Mouse (Mus musculus) gastrocnemius, postnatal 25 days (tissue): ENCODE data around the gene Mettl21a. TPM values are rescaled to one million over a fixed set of nuclear protein-coding genes. Genes with fewer than 3 reads are reported as not detected.
A peak's percentile ranks its signal among the peaks of the same experiment; 100 is the strongest.
"Not testable (repeated sequence)": the region's sequence is repeated elsewhere in the genome, so short reads cannot be mapped to it uniquely, and the experiment has no call there.

ENCODE experiments used
- DNase-seq: peaks from one replicate; pipeline ENCODE4 v3.0.0; 2022
- long read RNA-seq, 2 experiments: library from polyadenylated mRNA; stranded (forward); transcript quantifications; one replicate each; pipeline ENCODE4 v2.0.0; 2021
- total RNA-seq, 2 experiments: library from RNA; stranded (reverse); gene quantifications; 1 replicate in 1 of 2; 2 replicates in 1 of 2; pipeline ENCODE4 v1.2.3; 2021

The Mettl21a gene
- total RNA-seq: 1 to 10 TPM; 7.8 to 9.3 TPM
- long read RNA-seq, experiment 1, transcript Mettl21a-202 (4 exons, 2,030 nt): major isoform, 6 of 12 reads
- long read RNA-seq, experiment 1, partial matches to known transcripts: 0 of 12 reads
- long read RNA-seq, experiment 1, other reads (novel, unspliced or antisense): 4 of 12 reads
- long read RNA-seq, experiment 2, transcript Mettl21a-202 (4 exons, 2,030 nt): major isoform, 11 of 15 reads
- long read RNA-seq, experiment 2, partial matches to known transcripts: 0 of 15 reads
- long read RNA-seq, experiment 2, other reads (novel, unspliced or antisense): 2 of 15 reads

DNA sequence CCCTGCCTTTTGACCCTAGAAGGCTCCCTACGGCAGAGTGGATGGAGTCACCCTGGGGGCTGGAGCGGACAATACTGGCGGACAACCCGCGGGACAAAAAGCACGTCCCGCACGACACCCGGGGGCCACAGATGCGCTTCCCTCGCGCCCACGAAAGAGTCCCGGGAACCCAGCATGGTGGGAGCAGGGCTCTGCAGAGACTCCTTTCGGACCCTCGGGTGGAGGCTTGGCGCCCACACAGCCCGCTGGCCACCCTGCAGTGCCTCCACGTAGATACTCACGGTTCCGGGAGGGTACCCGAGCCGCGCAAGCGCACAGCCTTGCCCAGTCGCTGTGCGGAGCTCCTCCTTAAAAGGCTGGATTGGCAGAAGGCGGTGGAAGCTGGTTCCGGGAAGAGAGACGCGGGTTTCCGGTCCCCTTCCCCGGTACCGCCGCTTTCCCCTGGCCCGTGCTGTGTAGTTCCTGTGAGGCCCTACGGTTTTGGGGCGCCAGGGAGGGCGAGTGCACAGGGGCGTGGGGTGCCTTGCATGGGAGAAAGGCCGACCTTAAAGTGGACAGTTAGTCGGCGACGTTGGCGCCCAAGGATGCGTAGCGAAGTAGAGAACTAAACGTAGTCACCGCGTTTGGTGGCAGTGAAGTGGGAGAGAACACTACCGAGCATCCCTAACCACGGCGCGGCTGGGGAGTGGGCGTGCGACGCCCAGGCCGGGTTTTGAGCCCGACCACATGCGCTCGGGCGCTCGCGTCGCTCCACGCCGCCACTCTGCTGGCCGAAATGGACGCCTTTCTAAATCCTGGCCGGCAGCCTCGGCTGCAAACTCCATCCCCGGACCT, at the start of gene Mettl21a:
TSS of gene Mettl21a (minus strand) at position 362 of the 834 bp plus-strand sequence.
- DNase-seq: peak; percentile 92

DNA sequence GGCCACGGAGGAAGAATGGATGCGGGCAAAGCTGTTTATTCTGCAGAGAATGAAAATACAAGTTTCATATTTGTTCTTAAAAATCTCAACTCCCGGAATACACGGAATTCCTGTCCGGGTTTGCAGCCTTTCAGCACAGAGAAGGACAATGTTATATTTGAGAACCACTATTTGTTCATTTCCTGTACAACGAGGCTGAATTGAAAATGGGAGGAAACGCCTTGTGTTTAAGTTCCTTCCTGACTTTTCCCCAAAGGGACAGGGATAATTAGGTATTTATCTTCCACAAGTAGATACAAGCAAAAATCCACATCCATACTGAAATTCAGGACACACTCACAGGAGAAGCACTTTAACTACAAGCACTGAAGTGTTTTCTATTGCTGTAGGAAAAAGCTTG, 41.8 kb upstream of the Mettl21a start:
- no peak for DNase-seq

DNA sequence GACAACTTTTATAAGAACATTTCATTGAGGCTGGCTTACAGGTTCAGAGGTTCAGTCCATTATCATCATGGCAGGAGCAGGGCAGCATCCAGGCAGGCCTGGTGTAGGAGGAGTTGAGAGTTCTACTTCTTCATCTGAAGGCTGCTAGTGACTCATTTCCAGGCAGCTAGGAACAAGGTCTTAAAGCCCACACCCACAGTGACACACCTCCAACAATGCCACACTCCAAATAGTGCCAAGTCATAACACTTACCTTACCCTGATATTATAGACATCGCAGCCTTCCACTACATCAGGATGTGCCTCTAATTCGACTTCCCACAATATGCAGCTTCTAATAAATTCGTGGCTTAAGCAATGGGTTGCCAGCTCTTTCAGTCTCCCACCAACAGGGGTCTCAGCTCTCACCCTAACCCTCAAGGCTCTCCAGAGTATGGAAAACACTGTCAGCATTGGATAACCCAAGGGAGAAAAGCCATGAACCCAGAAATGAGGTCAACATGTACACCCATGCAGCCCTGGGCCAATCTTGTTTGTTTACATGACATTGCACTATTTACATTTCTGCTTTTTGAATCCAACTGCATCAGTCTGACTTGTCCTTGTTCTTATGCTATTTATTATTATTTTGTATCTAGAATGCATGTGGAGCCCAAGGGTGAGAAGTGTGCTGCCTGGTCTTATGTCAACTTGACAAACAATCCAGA, 39.5 kb upstream of the Mettl21a start:
- DNase-seq: no peak

DNA sequence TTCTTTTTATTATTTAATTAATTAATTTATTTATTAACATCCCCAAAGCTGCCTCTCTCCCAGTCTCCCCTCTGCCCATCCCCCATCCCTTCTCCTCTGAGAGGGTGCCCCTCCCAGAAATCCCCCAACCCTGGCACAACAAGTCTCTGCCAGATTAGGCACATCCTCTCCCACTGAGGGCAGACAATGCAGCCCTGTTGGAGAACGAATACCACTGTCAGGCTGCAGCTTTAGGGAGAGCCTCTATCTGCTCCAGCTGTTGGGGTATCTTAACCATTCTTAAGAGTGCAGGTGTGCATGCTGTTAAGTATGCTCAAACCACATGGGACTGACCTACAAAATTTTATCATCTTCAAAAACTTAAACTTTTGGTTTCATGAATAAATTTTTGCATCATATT, 38.4 kb upstream of the Mettl21a start:
- DNase-seq: no peak

DNA sequence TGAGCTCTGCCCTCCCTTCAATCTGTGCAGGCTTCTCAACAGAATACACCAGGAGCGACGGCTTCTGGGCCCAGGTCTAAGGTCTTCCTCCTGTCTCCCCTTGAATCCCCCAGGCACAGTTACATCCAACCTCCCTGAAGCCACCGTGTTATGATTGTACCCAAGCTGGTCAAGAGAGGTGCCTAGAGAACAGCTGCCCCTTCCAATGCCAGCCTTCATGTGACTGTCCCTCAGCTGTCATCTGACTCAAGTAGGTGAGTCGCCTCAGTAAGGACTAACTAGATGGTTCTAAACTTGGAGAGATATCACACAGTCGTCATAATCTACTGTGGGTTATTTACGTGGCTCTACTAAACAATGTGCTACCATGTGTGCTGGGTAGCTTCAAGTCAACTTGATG, 36.7 kb upstream of the Mettl21a start:
- DNase-seq: no peak

DNA sequence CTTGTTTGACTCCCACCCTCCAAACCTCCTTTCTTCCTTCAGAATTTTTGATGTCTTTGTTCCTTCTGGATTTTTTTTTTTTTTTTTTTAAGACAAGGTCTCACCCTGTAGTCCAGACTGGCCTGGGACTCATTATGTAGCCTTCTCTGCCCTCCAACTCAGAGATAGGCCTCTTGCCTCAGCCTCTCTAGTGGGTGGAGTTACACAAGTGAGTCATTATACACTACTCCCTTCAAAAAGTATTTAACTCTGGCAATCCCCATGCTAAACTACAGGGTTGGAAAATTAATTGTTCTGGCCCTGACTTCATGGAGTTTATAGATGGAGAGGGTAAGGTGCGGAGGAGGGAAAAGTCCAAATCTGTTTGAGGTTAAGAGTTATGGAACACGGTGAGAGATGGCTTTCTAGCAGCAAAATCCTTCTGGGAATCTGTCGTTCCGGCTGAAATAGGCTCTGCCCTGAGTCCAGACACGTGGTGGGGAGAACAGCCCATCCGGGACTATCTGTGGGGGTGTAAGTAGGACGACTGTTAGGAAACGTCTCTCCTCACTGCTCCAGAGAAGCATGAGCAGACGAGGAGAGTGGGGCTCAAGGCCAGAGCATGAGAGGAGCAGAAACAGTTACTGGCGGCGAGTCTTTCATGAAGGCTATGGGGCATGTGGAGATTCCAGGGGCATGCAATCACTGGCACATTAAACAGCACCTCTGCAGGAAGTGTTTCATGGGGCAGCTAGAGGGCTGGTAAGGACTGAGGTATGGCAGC, 32.5 kb upstream of the Mettl21a start:
- DNase-seq: peak; percentile 9

DNA sequence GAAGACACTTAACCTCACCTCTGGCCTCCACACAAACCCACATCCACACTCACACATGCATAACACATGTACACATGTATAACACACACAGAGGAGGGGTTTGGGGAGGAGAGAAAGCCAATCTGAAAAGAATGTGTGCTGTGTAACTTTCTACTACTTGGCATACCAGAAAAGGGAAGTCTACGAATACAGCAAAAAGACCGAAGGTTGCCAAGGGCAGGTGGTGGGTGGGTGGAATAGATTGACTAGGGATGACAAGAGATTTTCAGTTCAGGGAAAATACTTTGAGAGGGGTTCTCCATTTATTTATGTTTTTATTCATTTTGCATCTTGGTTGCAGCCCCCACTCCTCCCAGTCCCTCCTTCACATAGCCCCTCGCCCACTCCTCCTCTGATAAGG, 27.5 kb upstream of the Mettl21a start:
- DNase-seq: no peak

DNA sequence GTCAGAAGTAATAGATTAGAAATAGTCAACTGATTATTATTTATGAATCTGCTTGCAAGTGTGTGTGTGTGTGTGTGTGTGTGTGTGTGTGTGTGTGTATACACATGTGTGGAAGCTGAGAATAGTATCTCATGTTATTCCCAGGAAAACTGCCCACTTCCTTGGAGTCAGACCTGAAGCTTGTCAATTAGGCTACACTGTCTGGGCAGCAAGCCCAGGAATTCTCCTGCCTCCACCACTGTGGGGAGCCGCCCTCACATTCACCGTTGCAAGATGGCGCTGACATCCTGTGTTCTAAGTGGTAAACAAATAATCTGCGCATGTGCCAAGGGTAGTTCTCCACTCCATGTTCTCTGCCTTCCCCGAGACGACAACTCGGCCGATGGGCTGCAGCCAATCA, 25.5 kb upstream of the Mettl21a start:
- not testable (repeated sequence) for DNase-seq

DNA sequence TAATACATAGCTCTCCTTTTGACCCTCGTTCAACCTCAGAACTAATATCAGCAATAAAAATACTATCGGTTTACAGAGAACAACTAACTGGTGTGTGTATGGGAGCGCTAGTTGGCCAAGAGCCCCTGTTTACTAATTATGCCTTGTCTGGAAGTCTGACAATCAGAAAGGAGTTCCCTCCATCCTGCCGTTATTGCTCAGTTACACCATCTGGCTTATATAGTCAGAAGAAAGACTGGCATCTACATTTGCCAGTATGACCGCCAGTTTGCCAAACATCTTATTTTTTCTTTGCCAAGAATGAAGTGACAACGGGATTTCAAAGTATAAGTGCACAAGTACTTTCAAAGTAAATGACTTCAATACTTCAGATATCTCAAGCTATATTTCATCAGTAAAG, 24.0 kb upstream of the Mettl21a start:
- no peak for DNase-seq

DNA sequence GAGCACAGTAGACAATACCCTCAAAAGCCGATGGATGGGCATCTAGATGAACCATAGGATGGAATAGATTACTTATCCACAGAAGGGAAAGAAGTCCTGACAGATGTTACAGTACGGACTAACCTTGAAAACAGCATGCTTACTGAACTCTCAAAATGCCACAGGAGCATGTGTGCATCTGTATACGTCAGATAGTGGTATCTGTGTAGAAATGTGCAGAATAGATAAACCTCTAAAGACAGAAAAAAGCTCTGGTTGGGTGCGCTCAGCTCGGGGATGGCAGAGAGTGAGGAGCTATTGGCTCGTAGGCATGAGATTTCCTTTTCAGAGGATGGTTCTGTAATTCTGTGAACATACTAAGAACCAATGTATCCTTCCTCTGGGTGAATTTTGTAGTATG, 22.2 kb upstream of the Mettl21a start:
- no peak for DNase-seq

DNA sequence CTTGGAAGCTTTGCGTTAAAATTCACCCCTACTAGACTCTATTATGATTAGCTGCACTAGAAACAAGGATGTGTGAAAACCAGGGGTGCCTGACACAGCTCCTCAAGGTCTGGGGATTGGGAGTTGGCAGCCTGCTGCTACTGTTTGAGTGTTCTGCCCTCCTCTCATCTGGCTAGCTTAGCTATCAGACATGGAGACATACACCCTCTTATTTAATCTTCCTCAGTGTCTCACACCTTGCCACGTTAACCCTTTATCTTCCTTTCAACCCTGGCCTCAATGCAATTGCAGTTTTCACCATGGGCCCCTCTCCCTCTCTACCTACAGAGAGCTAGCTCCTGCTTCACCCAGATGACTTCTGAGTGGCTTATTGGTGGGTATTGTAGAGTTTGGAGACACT, 18.6 kb upstream of the Mettl21a start:
- no peak for DNase-seq

DNA sequence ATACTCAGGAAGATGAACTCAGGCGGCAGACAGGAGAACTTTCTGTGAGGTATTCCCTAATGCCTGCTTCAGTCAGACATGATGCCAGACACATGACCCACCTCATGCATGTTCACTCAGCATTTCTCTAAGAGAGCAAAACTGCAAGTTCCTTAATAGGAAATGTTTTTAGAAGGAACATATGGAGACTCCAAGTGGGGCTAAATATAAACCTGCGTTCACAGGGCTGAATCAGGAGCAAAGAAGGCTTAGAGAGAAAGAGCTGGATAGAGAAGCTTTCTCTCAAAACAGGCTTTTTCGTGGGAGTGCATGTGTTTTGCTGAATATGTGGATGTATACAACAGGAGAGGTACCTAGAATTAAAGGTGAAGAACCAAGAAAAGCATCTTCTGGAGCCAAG, 16.2 kb upstream of the Mettl21a start:
- no peak for DNase-seq

DNA sequence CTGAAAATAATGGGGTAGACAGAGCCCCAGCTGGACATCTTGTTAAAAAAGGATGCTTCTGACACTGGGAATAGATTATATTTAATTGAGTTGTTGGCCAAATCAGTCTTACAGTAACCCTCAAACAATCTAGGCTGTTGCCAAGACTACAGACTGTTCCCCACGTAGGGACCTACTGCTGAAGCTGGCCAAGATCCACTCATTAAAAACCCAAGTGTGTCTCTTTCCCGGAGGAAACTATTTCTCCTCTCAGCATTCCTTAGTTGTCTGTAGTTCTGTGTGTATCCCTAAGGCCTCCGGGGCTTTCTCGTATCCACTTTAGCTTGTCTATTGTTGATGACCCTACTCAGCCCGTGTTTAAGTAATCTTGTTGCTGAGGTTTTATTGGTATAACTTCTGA, 14.5 kb upstream of the Mettl21a start:
- no peak for DNase-seq

DNA sequence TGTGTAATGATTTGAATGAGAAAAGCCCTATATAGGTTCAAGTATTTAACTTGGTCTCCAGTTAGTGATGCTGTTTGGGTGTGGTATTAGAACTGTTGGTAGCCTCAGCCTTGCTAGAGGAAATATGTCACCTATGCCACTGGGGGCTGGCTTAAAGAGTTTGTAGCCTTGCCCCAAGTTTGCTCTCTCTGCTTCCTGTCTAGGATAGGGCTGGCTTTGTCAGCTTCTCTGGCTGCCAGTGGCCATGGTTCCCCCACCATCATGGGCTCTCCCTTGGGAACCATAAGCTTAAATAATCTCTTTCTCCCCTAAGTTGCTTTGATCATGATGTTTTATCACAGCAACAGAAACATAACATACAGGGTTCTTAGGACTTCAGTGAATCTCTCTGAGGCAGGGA, 8.2 kb upstream of the Mettl21a start:
- DNase-seq: no peak

DNA sequence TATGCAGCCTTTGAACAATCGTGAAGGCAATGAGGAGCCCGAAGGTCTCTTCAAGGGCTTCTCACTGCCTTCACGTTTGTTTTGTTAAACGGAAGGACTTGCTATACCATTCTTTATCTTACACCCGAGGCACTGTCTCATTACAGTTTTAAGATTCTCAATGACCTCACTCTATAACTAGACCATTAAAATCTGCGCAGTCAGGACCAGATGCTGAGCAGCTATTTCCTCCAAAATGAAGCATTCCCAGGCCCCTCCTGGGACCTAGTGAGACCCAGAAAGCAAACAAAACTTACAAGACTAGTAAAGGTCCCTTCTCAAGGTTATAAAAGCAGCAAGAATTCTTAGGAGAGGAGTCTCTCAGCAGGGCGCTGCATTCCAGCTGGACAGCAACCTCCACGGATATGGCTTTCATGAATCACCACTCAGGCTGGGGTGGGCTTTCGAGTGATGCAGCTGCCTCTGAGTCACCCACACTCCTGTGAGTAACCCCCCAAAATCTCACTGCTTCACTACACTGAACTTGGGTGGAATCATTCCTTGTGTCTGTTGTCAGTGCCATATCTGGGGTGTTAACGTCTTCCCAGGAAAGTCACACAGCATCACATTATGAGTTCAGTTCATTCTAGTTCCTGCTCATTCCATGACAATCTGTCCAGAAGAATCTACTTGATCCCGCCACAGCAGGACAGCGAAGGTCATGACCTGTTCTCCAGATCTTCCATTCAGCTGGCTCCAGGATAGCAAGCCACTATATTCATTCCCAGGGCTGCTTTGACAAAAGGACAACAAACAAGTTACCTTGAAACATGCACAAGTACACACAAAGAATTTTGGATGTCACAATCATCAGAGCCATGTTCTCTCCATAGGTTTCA, 6.8 kb upstream of the Mettl21a start:
- DNase-seq: no peak

DNA sequence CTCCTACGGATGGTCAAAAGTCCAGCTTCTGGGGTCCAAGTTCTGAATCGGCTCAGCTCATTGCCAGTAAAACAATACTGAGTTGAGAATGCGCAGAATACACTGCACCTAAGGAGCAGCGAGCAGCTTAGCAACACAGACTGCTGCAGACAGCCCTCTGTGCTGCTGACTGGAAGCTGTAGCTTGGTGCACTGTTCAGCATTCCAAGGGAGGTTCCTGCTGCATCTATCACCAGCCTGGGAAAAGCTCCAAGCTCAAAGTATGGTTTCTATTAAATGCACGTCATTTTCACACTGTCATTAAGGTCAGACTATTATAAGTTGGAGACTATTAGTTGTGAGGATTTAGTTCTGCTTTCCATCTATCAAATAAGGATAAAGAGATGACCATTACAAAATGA, 4.1 kb upstream of the Mettl21a start:
- DNase-seq: no peak

DNA sequence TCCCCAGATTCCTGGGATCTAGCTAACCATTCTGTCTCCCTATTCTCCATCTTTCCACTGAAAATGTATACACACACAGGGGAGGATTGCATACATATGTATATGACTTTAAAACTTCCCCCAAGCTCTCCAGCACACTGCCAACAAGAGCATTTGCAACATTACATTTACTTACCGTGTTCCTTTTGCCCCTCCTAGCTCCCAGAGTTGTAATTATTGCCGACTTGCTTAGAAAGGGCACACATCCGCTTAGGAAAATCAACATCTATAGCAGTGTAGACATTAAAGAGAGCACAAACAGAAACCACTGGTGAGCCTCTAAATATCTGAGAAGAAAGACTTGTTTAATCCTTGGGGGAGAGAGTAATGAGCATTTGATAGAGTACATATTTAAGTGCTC, 1.2 kb upstream of the Mettl21a start:
- no peak for DNase-seq

DNA sequence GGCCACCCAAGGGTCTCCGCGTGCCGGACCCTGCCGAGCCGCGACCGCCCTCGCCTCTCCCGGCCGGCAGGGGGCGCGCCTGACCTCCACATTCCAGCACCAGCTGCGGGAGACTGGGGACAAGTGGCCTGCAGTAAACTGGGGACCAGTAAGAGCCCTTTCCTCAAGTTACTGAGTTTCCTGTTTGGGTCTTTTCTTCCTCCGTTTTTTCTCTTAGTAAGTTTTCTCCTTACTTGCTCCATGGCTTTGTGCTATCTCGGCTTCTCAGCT, 608 bp upstream of the Mettl21a start:
- DNase-seq: peak; percentile 79

DNA sequence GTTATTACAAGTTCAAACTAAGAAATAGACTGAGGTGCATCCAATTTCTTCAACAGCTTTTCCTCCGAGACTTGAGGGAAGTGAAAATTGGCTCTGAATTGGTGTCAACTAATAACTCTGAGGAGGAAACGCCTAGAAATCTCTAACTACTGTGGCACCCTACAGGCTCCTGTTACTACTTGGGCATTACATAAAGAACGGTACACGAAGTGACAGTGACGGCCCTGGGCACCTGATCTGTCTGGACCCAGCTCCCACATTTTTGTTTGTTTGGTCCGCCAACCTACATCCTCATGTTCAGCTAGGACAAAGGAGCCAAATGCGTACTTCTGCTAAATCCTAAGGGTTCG, 536 bp downstream of the Mettl21a start:
- no peak for DNase-seq

DNA sequence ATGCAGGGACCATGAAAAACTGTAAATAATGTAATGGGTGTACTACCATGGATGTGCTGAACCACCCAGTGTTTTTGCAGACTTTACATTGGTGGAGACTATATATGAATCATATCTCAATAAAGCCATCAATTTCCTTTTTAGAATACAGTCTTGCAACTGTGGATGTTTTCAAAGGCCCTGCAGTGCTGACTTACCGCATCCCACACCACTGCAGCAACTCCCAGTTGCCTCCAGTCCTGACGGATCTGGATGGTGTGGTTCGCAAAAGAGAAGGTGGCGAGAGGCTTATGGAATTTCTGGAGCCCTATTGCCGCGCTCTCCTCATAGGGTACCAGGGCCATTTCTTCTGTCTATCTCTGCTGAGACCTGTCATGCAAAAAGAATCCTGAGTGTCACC, 966 bp downstream of the Mettl21a start:
- no peak for DNase-seq

DNA sequence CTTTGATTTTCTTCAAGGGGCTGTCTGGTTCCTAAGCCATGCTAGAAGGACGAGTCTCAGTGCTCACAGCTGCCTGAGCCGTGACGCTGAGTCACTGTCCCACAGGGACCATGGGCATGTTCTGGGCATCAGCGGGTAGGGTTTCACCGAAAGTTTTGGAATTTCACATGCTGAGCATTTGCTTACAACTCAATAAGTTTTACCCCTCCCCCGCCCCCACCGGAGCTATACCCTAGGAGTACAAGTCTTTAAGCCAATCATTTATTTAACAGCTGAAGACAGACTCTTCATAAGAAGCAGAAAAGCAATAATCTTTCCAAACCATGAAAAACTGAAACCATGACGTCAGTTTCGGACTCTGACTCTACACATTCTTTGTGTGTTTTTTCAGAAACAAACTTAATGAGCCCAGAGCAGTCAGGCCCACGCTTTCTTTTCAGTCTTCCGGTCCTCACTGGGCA, 1.5 kb downstream of the Mettl21a start:
- DNase-seq: peak; percentile 15
